26 mouse cellular contexts compared by ENCODE assay signal in the genomic region with DNA sequence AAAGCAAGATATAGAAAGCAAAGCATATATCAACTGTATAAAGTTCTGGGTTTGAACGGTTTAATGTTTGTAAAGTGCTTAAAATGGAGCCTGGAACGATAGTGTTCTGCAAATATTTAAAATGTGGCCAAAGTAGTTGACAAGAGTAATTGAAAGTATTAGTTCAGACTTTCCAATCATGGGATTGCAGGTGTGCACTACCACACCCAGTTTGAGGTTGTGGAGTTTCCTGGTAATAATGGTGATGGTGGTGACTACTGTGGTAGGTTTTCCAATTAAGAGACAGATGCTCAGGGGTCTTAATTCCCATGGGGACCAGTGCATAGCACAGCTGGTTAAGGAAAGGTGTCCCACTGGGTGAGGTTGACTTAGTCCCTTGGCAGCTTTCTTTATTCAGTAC. TPM values are rescaled to one million over a fixed set of nuclear protein-coding genes. Genes with fewer than 3 reads are reported as not detected.
DNase-seq lines count a peak whose midpoint lies in the region; ATAC-seq and TF ChIP-seq lines count a peak whose summit lies in the region.
"Had no signal": no experiment of that assay in that cellular context is flagged by ENCODE, and none has a peak within 500 bp of the region (broad histone marks: within the 10 kb centered on the region; RNA-seq: fewer than 3 reads in every experiment).

No protein-coding gene starts in this region.

- no peak; the same call in 1 of the 2 replicates for TF ChIP-seq EP300 in lung, postnatal 0 days (IDR thresholded peaks at IDR 0.05)

- no peaks in the 10 kb centered on the region for H3K36me3 ChIP-seq in lung, postnatal 0 days (ENCODE audit: insufficient read depth, low read length)
- H3K36me3 ChIP-seq in intestine, embryonic 15.5 days, result no peaks in the 10 kb centered on the region
- no peaks in the 10 kb centered on the region for H3K36me3 ChIP-seq in stomach, embryonic 14.5 days (ENCODE audit: control insufficient read depth, insufficient read depth, low read length)
- H3K36me3 ChIP-seq: G1E; hindbrain, embryonic 10.5 days; hindbrain, embryonic 15.5 days; liver, embryonic 12.5 days; midbrain, embryonic 12.5 days had no signal

- H3K9me3 ChIP-seq in lung, postnatal 0 days (ENCODE audit: low read length), result no peaks in the 10 kb centered on the region
- no peaks in the 10 kb centered on the region for H3K9me3 ChIP-seq in intestine, embryonic 15.5 days
- no peaks in the 10 kb centered on the region for H3K9me3 ChIP-seq in stomach, embryonic 14.5 days (ENCODE audit: control insufficient read depth, low read depth, low read length)
- H3K9me3 ChIP-seq: G1E; hindbrain, embryonic 10.5 days; hindbrain, embryonic 15.5 days; liver, embryonic 12.5 days; megakaryocyte, embryonic 14.5 days; midbrain, embryonic 12.5 days had no signal

- ATAC-seq in lung, postnatal 0 days, result peak; percentile 8; the same call in 1 of the 2 replicates
- ATAC-seq in intestine, embryonic 15.5 days, result no peak
- ATAC-seq in stomach, embryonic 14.5 days (ENCODE audit: insufficient number of reproducible peaks, insufficient read depth, low FRiP score, low read depth), result no peak
- ATAC-seq: forebrain, embryonic 14.5 days; inflammation-experienced regulatory T-cells, adult 6 months; liver, embryonic 12.5 days; liver, postnatal 0 days had no signal

- no peaks in the 10 kb centered on the region for H3K4me1 ChIP-seq in lung, postnatal 0 days (ENCODE audit: insufficient read depth, low read depth, low read length)
- peaks cover 11% of the 10 kb centered on the region for H3K4me1 ChIP-seq in intestine, embryonic 15.5 days (replicated peaks)
- H3K4me1 ChIP-seq in stomach, embryonic 14.5 days (ENCODE audit: control insufficient read depth, insufficient read depth, low read length), result peaks cover 5% of the 10 kb centered on the region; the same call in 1 of the 2 replicates
- H3K4me1 ChIP-seq: hindbrain, embryonic 10.5 days; hindbrain, embryonic 15.5 days; megakaryocyte, embryonic 14.5 days; midbrain, embryonic 12.5 days had no signal

- peak overlapping the region; percentile 75 for H3K27ac ChIP-seq in lung, postnatal 0 days (ENCODE audit: low read length)
- H3K27ac ChIP-seq in intestine, embryonic 15.5 days, result peak overlapping the region; percentile 45; the same call in 1 of the 2 replicates
- H3K27ac ChIP-seq in stomach, embryonic 14.5 days (ENCODE audit: low read length), result peak overlapping the region; percentile 82
- H3K27ac ChIP-seq: hindbrain, embryonic 10.5 days; hindbrain, embryonic 15.5 days; liver, embryonic 12.5 days; midbrain, embryonic 12.5 days had no signal

- peak; percentile 53 for DNase-seq in lung, postnatal 0 days (ENCODE audit: low spot score)
- no peak for DNase-seq in lung, postnatal 14 days
- no peak for DNase-seq in right cerebral cortex, postnatal 10 days (ENCODE audit: low spot score in 2 of 2)
- no peak for DNase-seq in cerebellum, postnatal 14 days
- DNase-seq: adrenal gland, postnatal 10 days; B cell, adult 2 months; cerebellum, adult 11 months; cerebellum, adult 9-11 months; gastrocnemius, postnatal 14 days; heart, postnatal 14 days; kidney, adult 9 months; kidney, postnatal 10 days; layer of hippocampus, postnatal 36 days; left cerebral cortex, postnatal 4 days; liver, postnatal 0 days; right cerebral cortex, postnatal 14 days had no signal

- H3K9ac ChIP-seq in lung, postnatal 0 days (replicated peaks; ENCODE audit: low read depth), result no peak overlapping the region
- no peak overlapping the region for H3K9ac ChIP-seq in intestine, embryonic 15.5 days
- H3K9ac ChIP-seq in stomach, embryonic 14.5 days (replicated peaks; ENCODE audit: low read depth, low read length), result no peak overlapping the region
- H3K9ac ChIP-seq: hindbrain, embryonic 15.5 days; liver, embryonic 12.5 days; liver, postnatal 0 days; midbrain, embryonic 12.5 days had no signal

- H3K27me3 ChIP-seq in lung, postnatal 0 days (replicated peaks; ENCODE audit: insufficient read depth, low read length), result no peaks in the 10 kb centered on the region
- H3K27me3 ChIP-seq in intestine, embryonic 15.5 days (replicated peaks), result no peaks in the 10 kb centered on the region
- H3K27me3 ChIP-seq in stomach, embryonic 14.5 days (ENCODE audit: control insufficient read depth, insufficient read depth, low read length), result no peaks in the 10 kb centered on the region
- H3K27me3 ChIP-seq: hindbrain, embryonic 15.5 days; midbrain, embryonic 12.5 days had no signal

- TF ChIP-seq CTCF in lung, postnatal 0 days (IDR thresholded peaks at IDR 0.05), result no peak

- no peak overlapping the region for H3K4me2 ChIP-seq in lung, postnatal 0 days (replicated peaks; ENCODE audit: low read depth, low read length)
- H3K4me2 ChIP-seq in intestine, embryonic 15.5 days (replicated peaks), result no peak overlapping the region
- no peak overlapping the region for H3K4me2 ChIP-seq in stomach, embryonic 14.5 days (replicated peaks; ENCODE audit: low read depth, low read length)
- H3K4me2 ChIP-seq: hindbrain, embryonic 15.5 days; liver, embryonic 12.5 days; midbrain, embryonic 12.5 days had no signal

- no peak overlapping the region for H3K4me3 ChIP-seq in lung, postnatal 0 days (ENCODE audit: low read depth, low read length)
- H3K4me3 ChIP-seq in intestine, embryonic 15.5 days (replicated peaks), result no peak overlapping the region
- H3K4me3 ChIP-seq in stomach, embryonic 14.5 days (ENCODE audit: low read depth, low read length), result no peak overlapping the region
- H3K4me3 ChIP-seq: hindbrain, embryonic 10.5 days; hindbrain, embryonic 15.5 days; liver, embryonic 12.5 days; megakaryocyte, embryonic 14.5 days; midbrain, embryonic 12.5 days had no signal

- WGBS in lung, postnatal 0 days, result 61% methylated on average over 2 of the region's 2 CpGs
- WGBS in intestine, embryonic 15.5 days, result 37% methylated on average over 2 of the region's 2 CpGs
- 68% methylated on average over 2 of the region's 2 CpGs for WGBS in stomach, embryonic 14.5 days

RNA-seq across cellular contexts. Expression of a gene that starts 36.7 kb away (rescaled TPM):
- 3.5 and 3.7 TPM in 2 replicates for polyA plus RNA-seq in lung, postnatal 0 days (2015; fragmentation: Nextera tagmentation; extraction: Ambion mirVana)
- 8.3 and 9.1 TPM in 2 replicates for polyA plus RNA-seq in intestine, embryonic 15.5 days (2015; fragmentation: Nextera tagmentation; extraction: Ambion mirVana)
- polyA plus RNA-seq in stomach, embryonic 14.5 days (2014; fragmentation: Nextera tagmentation; extraction: Ambion mirVana), result 9.9 and 10.1 TPM in 2 replicates

RNA-seq across cellular contexts. Expression of a gene that starts 43.0 kb away (rescaled TPM):
- polyA plus RNA-seq in lung, postnatal 0 days (2015; fragmentation: Nextera tagmentation; extraction: Ambion mirVana), result 88.2 and 106 TPM in 2 replicates
- polyA plus RNA-seq in intestine, embryonic 15.5 days (2015; fragmentation: Nextera tagmentation; extraction: Ambion mirVana), result 152 and 158 TPM in 2 replicates
- polyA plus RNA-seq in stomach, embryonic 14.5 days (2014; fragmentation: Nextera tagmentation; extraction: Ambion mirVana), result 131 and 155 TPM in 2 replicates
- polyA plus RNA-seq: G1E had no signal
